Mouse (Mus musculus): ENCODE data around the gene Rrp9.

- no peak for TF ChIP-seq CTCF (conservative IDR thresholded peaks at IDR 0.05 in 1 of 2, IDR thresholded peaks at IDR 0.05 in 1 of 2; ENCODE audit: low read depth in 2 of 2, low read length in 2 of 2)
- TF ChIP-seq NELFE (IDR thresholded peaks at IDR 0.05; ENCODE audit: low read depth, low read length): peak; percentile 95
- TF ChIP-seq POLR2A (IDR thresholded peaks at IDR 0.05; ENCODE audit: low read depth, low read length): peak; percentile 92
- TF ChIP-seq USF2 (conservative IDR thresholded peaks at IDR 0.05; ENCODE audit: low read depth, low read length): no peak
- TF ChIP-seq MEF2A (IDR thresholded peaks at IDR 0.05; ENCODE audit: borderline replicate concordance, low read depth, low read length): no peak; the same call in none of the 2 replicates
- no peak for TF ChIP-seq USF1 (IDR thresholded peaks at IDR 0.05; ENCODE audit: low read depth, low read length)
- no peak for TF ChIP-seq JUND (conservative IDR thresholded peaks at IDR 0.05; ENCODE audit: low read depth, low read length)
- TF ChIP-seq EP300 (IDR thresholded peaks at IDR 0.05; ENCODE audit: low read length): no peak
Measured at GRCm38 (mm10) chr9:106429221-106430014, 46.3 kb upstream of the Rrp9 start, which contains the start of gene Rpl29.

Measured in CH12.LX (cell line).